Mouse (Mus musculus): ENCODE measurements around the gene Ikzf1. TPM values are rescaled to one million over a fixed set of nuclear protein-coding genes. Genes with fewer than 3 reads are reported as not detected.

Gene Ikzf1
- polyA plus RNA-seq, 1 experiment: 1.0 TPM

DNA sequence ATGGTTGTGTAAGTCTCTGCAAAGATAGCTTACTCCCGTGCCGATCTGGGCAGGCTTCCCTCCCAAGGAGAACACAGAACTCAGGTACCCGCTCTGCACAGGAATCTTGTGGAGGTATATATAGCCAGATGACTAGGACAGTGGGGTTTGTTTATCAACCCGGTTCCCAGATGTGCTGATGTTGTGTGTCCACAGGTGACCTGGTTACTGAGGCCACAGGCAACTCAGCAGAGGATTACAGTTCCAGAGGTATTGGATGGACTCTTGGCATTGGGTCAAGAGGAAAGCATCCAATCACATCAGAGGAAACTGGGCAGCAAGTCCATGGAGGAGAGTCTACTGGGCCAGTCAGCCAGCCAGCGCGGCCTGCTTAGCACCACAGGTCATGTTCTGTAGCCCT, 134.0 kb downstream of the Ikzf1 start:
- Histone ChIP-seq H3K79me2 (ENCODE audit: control insufficient read depth, insufficient read depth) (no peaks in the 10 kb centered on the region), H3K4me3 (ENCODE audit: insufficient read depth, poor library complexity, severe bottlenecking) (no peak overlapping the region), H3ac (ENCODE audit: control insufficient read depth, insufficient read length, low read depth) (no peak overlapping the region), H3K27me3 (ENCODE audit: control insufficient read depth, insufficient read depth, insufficient read length) (no peaks in the 10 kb centered on the region), H3K79me3 (ENCODE audit: low read depth) (no peaks in the 10 kb centered on the region), H3K36me3 (ENCODE audit: control insufficient read depth, insufficient read depth) (no peaks in the 10 kb centered on the region)
- TF ChIP-seq CTCF (IDR thresholded peaks at IDR 0.05; ENCODE audit: control insufficient read depth, insufficient read depth, insufficient read length): no peak
- no peak for TF ChIP-seq USF1 (IDR thresholded peaks at IDR 0.05; ENCODE audit: low read depth)
- no peak for TF ChIP-seq MYOG (IDR thresholded peaks at IDR 0.05; ENCODE audit: control insufficient read depth, extremely low read depth, insufficient read length)
- no peak for TF ChIP-seq MAX (IDR thresholded peaks at IDR 0.05)
- no peak for TF ChIP-seq MYOD1 (IDR thresholded peaks at IDR 0.05; ENCODE audit: control insufficient read depth, insufficient read length, low read depth)
- no peak for TF ChIP-seq FOSL1 (IDR thresholded peaks at IDR 0.05; ENCODE audit: insufficient read depth, low read length, poor library complexity, severe bottlenecking)

DNA sequence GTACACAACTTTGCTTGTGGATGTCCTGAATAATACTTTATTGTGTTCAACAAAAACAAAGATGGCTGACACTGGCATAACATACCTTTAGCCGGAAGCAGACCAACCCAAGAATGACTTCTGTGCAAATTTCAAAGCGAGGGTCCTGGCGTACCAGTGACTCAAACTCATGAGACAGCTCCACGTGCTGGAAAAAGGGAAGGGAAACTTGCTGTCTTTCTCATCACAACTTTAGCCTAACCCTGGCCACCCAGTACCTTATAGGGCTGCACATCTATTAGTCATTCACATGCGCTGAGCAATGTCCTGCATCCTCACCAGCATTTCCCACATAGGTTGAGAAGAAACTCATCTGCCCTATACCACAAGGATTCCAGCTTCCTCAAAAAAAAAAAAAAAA, 134.4 kb downstream of the Ikzf1 start:
- H3K4me3 ChIP-seq (ENCODE audit: insufficient read depth, poor library complexity, severe bottlenecking): no peak overlapping the region
- TF ChIP-seq MAX (IDR thresholded peaks at IDR 0.05) (no peak), MYOD1 (IDR thresholded peaks at IDR 0.05; ENCODE audit: control insufficient read depth, insufficient read length, low read depth) (no peak), CTCF (IDR thresholded peaks at IDR 0.05; ENCODE audit: control insufficient read depth, insufficient read depth, insufficient read length) (no peak), USF1 (IDR thresholded peaks at IDR 0.05; ENCODE audit: low read depth) (no peak), FOSL1 (IDR thresholded peaks at IDR 0.05; ENCODE audit: insufficient read depth, low read length, poor library complexity, severe bottlenecking) (no peak), MYOG (IDR thresholded peaks at IDR 0.05; ENCODE audit: control insufficient read depth, extremely low read depth, insufficient read length) (no peak), CEBPB (IDR thresholded peaks at IDR 0.05; ENCODE audit: low read depth) (no peak)
- H3K79me3 ChIP-seq (ENCODE audit: low read depth): no peaks in the 10 kb centered on the region
- no peak overlapping the region for H3ac ChIP-seq (ENCODE audit: control insufficient read depth, insufficient read length, low read depth)
- no peaks in the 10 kb centered on the region for H3K79me2 ChIP-seq (ENCODE audit: control insufficient read depth, insufficient read depth)
- no peaks in the 10 kb centered on the region for H3K36me3 ChIP-seq (ENCODE audit: control insufficient read depth, insufficient read depth)
- H3K27me3 ChIP-seq (ENCODE audit: control insufficient read depth, insufficient read depth, insufficient read length): no peaks in the 10 kb centered on the region

DNA sequence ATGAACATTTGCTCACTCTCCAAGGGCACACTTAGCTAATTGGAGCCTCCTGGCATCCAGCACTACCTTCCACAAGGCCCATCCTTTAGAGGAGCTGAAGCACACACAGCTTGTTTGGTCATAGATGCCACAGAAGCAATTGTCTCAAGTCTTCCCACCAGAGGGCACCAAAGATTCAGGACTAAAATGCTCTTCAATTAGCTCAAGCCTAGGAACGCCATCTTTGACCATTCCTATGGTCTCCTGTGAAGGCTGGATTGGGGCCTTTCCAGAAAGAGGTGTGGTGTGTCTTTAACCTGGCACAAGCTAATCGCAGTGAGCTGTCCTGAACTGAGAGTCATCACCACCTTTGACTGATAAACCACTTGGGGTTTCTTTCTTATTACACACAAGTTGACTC, 135.4 kb downstream of the Ikzf1 start:
- no peaks in the 10 kb centered on the region for H3K79me3 ChIP-seq (ENCODE audit: low read depth)
- no peak overlapping the region for H3ac ChIP-seq (ENCODE audit: control insufficient read depth, insufficient read length, low read depth)
- no peaks in the 10 kb centered on the region for H3K79me2 ChIP-seq (ENCODE audit: control insufficient read depth, insufficient read depth)
- H3K27me3 ChIP-seq (ENCODE audit: control insufficient read depth, insufficient read depth, insufficient read length): no peaks in the 10 kb centered on the region
- no peak overlapping the region for H3K4me3 ChIP-seq (ENCODE audit: insufficient read depth, poor library complexity, severe bottlenecking)
- TF ChIP-seq FOSL1 (IDR thresholded peaks at IDR 0.05; ENCODE audit: insufficient read depth, low read length, poor library complexity, severe bottlenecking): peak; percentile 28
- no peak for TF ChIP-seq CEBPB (IDR thresholded peaks at IDR 0.05; ENCODE audit: low read depth)
- no peak for TF ChIP-seq MYOG (IDR thresholded peaks at IDR 0.05; ENCODE audit: control insufficient read depth, extremely low read depth, insufficient read length)
- no peak for TF ChIP-seq USF1 (IDR thresholded peaks at IDR 0.05; ENCODE audit: low read depth)
- no peak for TF ChIP-seq MYOD1 (IDR thresholded peaks at IDR 0.05; ENCODE audit: control insufficient read depth, insufficient read length, low read depth)
- no peak for TF ChIP-seq MAX (IDR thresholded peaks at IDR 0.05)
- peak; percentile 45 for TF ChIP-seq CTCF (IDR thresholded peaks at IDR 0.05; ENCODE audit: control insufficient read depth, insufficient read depth, insufficient read length)
- no peaks in the 10 kb centered on the region for H3K36me3 ChIP-seq (ENCODE audit: control insufficient read depth, insufficient read depth)

DNA sequence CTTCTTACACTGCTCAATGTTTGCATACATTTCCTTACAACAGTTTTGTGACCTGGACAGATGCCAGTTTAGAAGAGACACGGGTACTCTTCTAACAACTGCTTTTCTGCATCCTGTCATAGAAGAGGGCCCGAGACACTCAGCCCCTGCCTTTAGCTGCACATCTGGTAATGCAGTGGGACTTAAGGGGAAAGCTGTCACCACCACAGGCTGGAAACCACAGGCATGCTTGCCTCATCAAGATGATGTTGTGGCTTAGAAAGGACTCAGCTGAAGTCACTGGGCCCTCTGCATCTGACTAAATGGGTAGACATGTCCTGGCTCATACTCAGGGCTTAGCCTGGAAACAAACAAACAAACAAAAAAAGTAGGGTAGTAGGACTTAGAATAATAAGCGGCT, 135.9 kb downstream of the Ikzf1 start:
- H3K79me2 ChIP-seq (ENCODE audit: control insufficient read depth, insufficient read depth): no peaks in the 10 kb centered on the region
- no peak overlapping the region for H3ac ChIP-seq (ENCODE audit: control insufficient read depth, insufficient read length, low read depth)
- H3K4me3 ChIP-seq (ENCODE audit: insufficient read depth, poor library complexity, severe bottlenecking): no peak overlapping the region
- TF ChIP-seq MYOG (IDR thresholded peaks at IDR 0.05; ENCODE audit: control insufficient read depth, extremely low read depth, insufficient read length): no peak
- peak; percentile 47 for TF ChIP-seq FOSL1 (IDR thresholded peaks at IDR 0.05; ENCODE audit: insufficient read depth, low read length, poor library complexity, severe bottlenecking)
- TF ChIP-seq CEBPB (IDR thresholded peaks at IDR 0.05; ENCODE audit: low read depth): peak; percentile 79
- TF ChIP-seq MAX (IDR thresholded peaks at IDR 0.05): peak; percentile 41
- TF ChIP-seq USF1 (IDR thresholded peaks at IDR 0.05; ENCODE audit: low read depth): no peak
- no peak for TF ChIP-seq CTCF (IDR thresholded peaks at IDR 0.05; ENCODE audit: control insufficient read depth, insufficient read depth, insufficient read length)
- TF ChIP-seq MYOD1 (IDR thresholded peaks at IDR 0.05; ENCODE audit: control insufficient read depth, insufficient read length, low read depth): peak; percentile 37
- no peaks in the 10 kb centered on the region for H3K79me3 ChIP-seq (ENCODE audit: low read depth)
- no peaks in the 10 kb centered on the region for H3K36me3 ChIP-seq (ENCODE audit: control insufficient read depth, insufficient read depth)
- no peaks in the 10 kb centered on the region for H3K27me3 ChIP-seq (ENCODE audit: control insufficient read depth, insufficient read depth, insufficient read length)

DNA sequence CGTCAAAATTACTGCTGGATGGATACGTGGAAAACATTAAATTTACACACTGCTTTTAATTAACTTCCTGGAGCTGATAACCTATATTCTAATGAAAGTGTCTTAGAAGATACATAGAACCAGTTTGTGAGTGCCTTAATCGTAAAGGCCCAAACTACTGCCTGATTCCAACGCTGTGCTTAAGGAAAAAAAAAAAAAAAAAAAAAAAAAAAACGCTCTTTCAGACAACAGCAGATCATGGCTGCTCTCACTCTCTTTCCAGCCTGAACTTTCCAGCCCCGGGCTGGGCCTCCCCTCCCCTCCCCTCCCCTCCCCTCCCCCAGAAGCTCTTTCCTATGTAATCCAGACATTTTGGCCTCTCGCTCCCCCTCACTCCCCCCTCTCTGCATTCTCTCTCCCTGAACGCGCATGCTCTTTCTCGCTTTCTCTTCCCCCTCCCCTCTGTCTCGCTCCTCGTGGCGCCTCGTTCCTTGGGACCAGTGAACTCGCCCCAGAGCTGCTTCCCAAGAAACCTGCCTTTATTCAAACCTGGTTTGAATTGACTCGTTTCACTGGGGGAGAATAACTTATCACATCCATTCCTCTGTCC, 136.7 kb downstream of the Ikzf1 start:
- Histone ChIP-seq H3K79me2 (ENCODE audit: control insufficient read depth, insufficient read depth) (no peaks in the 10 kb centered on the region), H3K27me3 (ENCODE audit: control insufficient read depth, insufficient read depth, insufficient read length) (no peaks in the 10 kb centered on the region), H3K79me3 (ENCODE audit: low read depth) (no peaks in the 10 kb centered on the region), H3K4me3 (ENCODE audit: insufficient read depth, poor library complexity, severe bottlenecking) (no peak overlapping the region), H3ac (ENCODE audit: control insufficient read depth, insufficient read length, low read depth) (no peak overlapping the region), H3K36me3 (ENCODE audit: control insufficient read depth, insufficient read depth) (no peaks in the 10 kb centered on the region)
- TF ChIP-seq MAX (IDR thresholded peaks at IDR 0.05) (no peak), CEBPB (IDR thresholded peaks at IDR 0.05; ENCODE audit: low read depth) (no peak), MYOG (IDR thresholded peaks at IDR 0.05; ENCODE audit: control insufficient read depth, extremely low read depth, insufficient read length) (no peak), MYOD1 (IDR thresholded peaks at IDR 0.05; ENCODE audit: control insufficient read depth, insufficient read length, low read depth) (no peak), CTCF (IDR thresholded peaks at IDR 0.05; ENCODE audit: control insufficient read depth, insufficient read depth, insufficient read length) (no peak), FOSL1 (IDR thresholded peaks at IDR 0.05; ENCODE audit: insufficient read depth, low read length, poor library complexity, severe bottlenecking) (no peak), USF1 (IDR thresholded peaks at IDR 0.05; ENCODE audit: low read depth) (no peak)

Other genes starting within 250 kb of the Ikzf1 start
- not detected for gene Spata48, start 222.9 kb upstream of the Ikzf1 start, polyA plus RNA-seq (2012; fragmentation: generic; extraction: Trizol)
- not detected for gene Zpbp, start 222.6 kb upstream of the Ikzf1 start, polyA plus RNA-seq (2012; fragmentation: generic; extraction: Trizol)
- gene 4930512M02Rik, start 57.2 kb upstream of the Ikzf1 start, polyA plus RNA-seq (2012; fragmentation: generic; extraction: Trizol): not detected
- 19.3 TPM for gene Fignl1, start 124.0 kb downstream of the Ikzf1 start, polyA plus RNA-seq (2012; fragmentation: generic; extraction: Trizol)
- 0.48 TPM for gene Ddc, start 213.1 kb downstream of the Ikzf1 start, polyA plus RNA-seq (2012; fragmentation: generic; extraction: Trizol)

All from C2C12 (cell line).